Mouse (Mus musculus): ENCODE measurements around the gene Ralgps2.

The Ralgps2 gene

GRCm38 (mm10) chr1:156769621-156770297, 169.7 kb downstream of the Ralgps2 start:
- no peak for DNase-seq (ENCODE audit: low spot score)

- DNase-seq (ENCODE audit: low spot score) = no peak
These were observed 170.3 kb downstream of the Ralgps2 start for GRCm38 (mm10) chr1:156769163-156769562.

GRCm38 (mm10) chr1:156765311-156765710, 174.1 kb downstream of the Ralgps2 start:
- no peak for DNase-seq (ENCODE audit: low spot score)

- no peak for DNase-seq (ENCODE audit: low spot score)
These were observed 174.8 kb downstream of the Ralgps2 start for GRCm38 (mm10) chr1:156764584-156764983.

GRCm38 (mm10) chr1:156763280-156763679, 176.1 kb downstream of the Ralgps2 start:
- no peak for DNase-seq (ENCODE audit: low spot score)

- no peak for DNase-seq (ENCODE audit: low spot score)
These were observed 178.0 kb downstream of the Ralgps2 start for GRCm38 (mm10) chr1:156761430-156761801.

GRCm38 (mm10) chr1:156760549-156761429, 178.6 kb downstream of the Ralgps2 start:
- DNase-seq (ENCODE audit: low spot score) = no peak

- DNase-seq (ENCODE audit: low spot score) = no peak
These were observed 181.1 kb downstream of the Ralgps2 start for GRCm38 (mm10) chr1:156758326-156758725.

- DNase-seq (ENCODE audit: low spot score) = no peak
These were observed 184.6 kb downstream of the Ralgps2 start for GRCm38 (mm10) chr1:156754608-156755413.

Measured in MN1 (cell line).